Mouse (Mus musculus): Measurements from ENCODE around the gene Sik2.

Sik2 gene

GRCm38 (mm10) chr9:51008841-51009655 is at the start of gene Sik2:
Sik2 (minus strand) TSS chr9:51009073.
- DNase-seq = peak; percentile 84 to 91

- DNase-seq = no peak
These were observed 47.8 kb upstream of the Sik2 start for GRCm38 (mm10) chr9:51056360-51057324.

GRCm38 (mm10) chr9:51052180-51052579 is 43.3 kb upstream of the Sik2 start:
- no peak for DNase-seq

- no peak for DNase-seq
These were observed 33.3 kb upstream of the Sik2 start for GRCm38 (mm10) chr9:51042136-51042535.

GRCm38 (mm10) chr9:51041491-51041980 is 32.7 kb upstream of the Sik2 start:
- no peak for DNase-seq

GRCm38 (mm10) chr9:51032785-51033529 is 24.1 kb upstream of the Sik2 start:
- no peak for DNase-seq

- DNase-seq = no peak
These were observed 23.4 kb upstream of the Sik2 start for GRCm38 (mm10) chr9:51032291-51032690.

GRCm38 (mm10) chr9:51031603-51032002 is 22.7 kb upstream of the Sik2 start:
- no peak for DNase-seq

GRCm38 (mm10) chr9:51030147-51030546 is 21.3 kb upstream of the Sik2 start:
- no peak for DNase-seq

GRCm38 (mm10) chr9:51026952-51027351 is 18.1 kb upstream of the Sik2 start:
- no peak for DNase-seq

GRCm38 (mm10) chr9:51021123-51021795 is 12.4 kb upstream of the Sik2 start:
- DNase-seq = no peak

- no peak for DNase-seq
These were observed 11.5 kb upstream of the Sik2 start for GRCm38 (mm10) chr9:51020351-51020750.

GRCm38 (mm10) chr9:51019670-51020069 is 10.8 kb upstream of the Sik2 start:
- no peak for DNase-seq

GRCm38 (mm10) chr9:51015732-51016131 is 6.9 kb upstream of the Sik2 start:
- no peak for DNase-seq

GRCm38 (mm10) chr9:51013644-51014043 is 4.8 kb upstream of the Sik2 start:
- DNase-seq = no peak

GRCm38 (mm10) chr9:51009656-51009950 is 730 bp upstream of the Sik2 start:
- DNase-seq = peak in 1 of 2 experiments; percentile 13

GRCm38 (mm10) chr9:51008068-51008840 is 619 bp downstream of the Sik2 start:
- DNase-seq = peak in 1 of 2 experiments; percentile 46

GRCm38 (mm10) chr9:51007726-51008067 is 1.2 kb downstream of the Sik2 start:
- DNase-seq = no peak

GRCm38 (mm10) chr9:51006846-51007245 is 2.0 kb downstream of the Sik2 start:
- peak; percentile 71 to 74 for DNase-seq

GRCm38 (mm10) chr9:51004062-51004461 is 4.8 kb downstream of the Sik2 start:
- no peak for DNase-seq

GRCm38 (mm10) chr9:50986677-50987076 is 22.2 kb downstream of the Sik2 start:
- DNase-seq = no peak

GRCm38 (mm10) chr9:50986123-50986522 is 22.8 kb downstream of the Sik2 start:
- DNase-seq = no peak

All from cerebellum, postnatal 36 days (tissue).